Mouse (Mus musculus) E14TG2a.4 (cell line): ENCODE results near the gene Zfp128.

Experiments used
- CTCF ChIP-seq: conservative IDR thresholded peaks from 2 replicates; pipeline ENCODE4 v1.5.1; 2014; ENCODE audit warnings: low read length
- NANOG ChIP-seq: IDR thresholded peaks from 2 replicates; pipeline ENCODE4 v1.6.1; 2014; ENCODE audit warnings: borderline replicate concordance, low read length, mixed read lengths

- TF ChIP-seq CTCF: no peak
- no peak for TF ChIP-seq NANOG
These were observed 45.2 kb upstream of the Zfp128 start for GRCm38 (mm10) chr7:12835779-12836178.
